Mouse (Mus musculus) liver, embryonic 13.5 days (tissue): Measurements from ENCODE around the gene Gpr173. TPM values are rescaled to one million over a fixed set of nuclear protein-coding genes. Genes with fewer than 3 reads are reported as not detected.

Experiments
- ATAC-seq: fragments of 200-750 bp; cut with Nextera tagmentation; 2 replicates; pipeline ENCODE4 v1.8.0; 2017; ENCODE audit warnings: low read depth, mild to moderate bottlenecking, moderate number of reproducible peaks, moderate library complexity
- DNase-seq: peaks from one replicate; pipeline ENCODE4 v3.0.0; 2022
- H3K27ac ChIP-seq: fragments of 300-500 bp; sonication (generic); 2 replicates; pipeline ENCODE4 v1.5.1; 2015; ENCODE audit warnings: moderate library complexity, mild to moderate bottlenecking, inconsistent platforms
- H3K27me3 ChIP-seq: fragments of 300-500 bp; sonication (generic); 2 replicates; pipeline ENCODE4 v1.6.1; 2015; ENCODE audit warnings: mild to moderate bottlenecking, inconsistent platforms
- H3K36me3 ChIP-seq: fragments of 300-500 bp; sonication (generic); 2 replicates; pipeline ENCODE4 v1.6.1; 2015; ENCODE audit warnings: mild to moderate bottlenecking, inconsistent platforms
- H3K4me1 ChIP-seq: fragments of 300-500 bp; sonication (generic); replicated peaks from 2 replicates; pipeline ENCODE4 v1.6.1; 2015; ENCODE audit warnings: inconsistent platforms
- H3K4me2 ChIP-seq: fragments of 300-500 bp; sonication (generic); 2 replicates; pipeline ENCODE4 v1.6.1; 2015; ENCODE audit warnings: inconsistent platforms, mild to moderate bottlenecking, moderate library complexity
- H3K4me3 ChIP-seq: fragments of 300-500 bp; sonication (generic); replicated peaks from 2 replicates; pipeline ENCODE4 v1.5.1; 2015; ENCODE audit warnings: mild to moderate bottlenecking, inconsistent platforms
- H3K9ac ChIP-seq: fragments of 300-500 bp; sonication (generic); 2 replicates; pipeline ENCODE4 v1.6.1; 2015; ENCODE audit warnings: mild to moderate bottlenecking, inconsistent platforms
- H3K9me3 ChIP-seq: fragments of 300-500 bp; sonication (generic); replicated peaks from 2 replicates; pipeline ENCODE4 v1.6.1; 2016; ENCODE audit warnings: inconsistent platforms
- WGBS: fragments of 180-500 bp; shearing (Covaris S2); methylation state at CpG from one replicate; pipeline ENCODE4 v1.1.7; 2015; ENCODE audit not compliant: insufficient replicate concordance; 5-methylcytosine and 5-hydroxymethylcytosine counted together
- polyA plus RNA-seq: library from polyadenylated mRNA; unstranded; fragments of >200 nt; fragmentation: Nextera tagmentation; extraction: Ambion mirVana; gene quantifications from 2 replicates; pipeline ENCODE4 v1.2.1, GENCODE M21; 2015

Gpr173 gene
- 0.17 and 0.24 TPM in 2 replicates for polyA plus RNA-seq

- no peak within 1 kb of the TSS for H3K27ac ChIP-seq
- no peak within 1 kb of the TSS for H3K9ac ChIP-seq
- H3K27me3 ChIP-seq, result peaks cover 35% of the 10 kb centered on the region
- no peaks in the 10 kb centered on the region for H3K9me3 ChIP-seq
- H3K36me3 ChIP-seq, result no peaks in the 10 kb centered on the region
- peak; percentile 63; the same call in 1 of the 2 replicates for ATAC-seq
- H3K4me3 ChIP-seq, result peak within 1 kb of the TSS; percentile 30
- 16% methylated on average over 20 of the region's 24 CpGs for WGBS
- H3K4me2 ChIP-seq, result peak within 1 kb of the TSS; percentile 25
- H3K4me1 ChIP-seq, result no peaks in the 10 kb centered on the region
- no peak for DNase-seq
Observed at GRCm38 (mm10) chrX:152368397-152369273, at the start of gene Gpr173. TSS of gene Gpr173 (minus strand) at chrX:152368704.

GRCm38 (mm10) chrX:152403251-152403650 is 34.7 kb upstream of the Gpr173 start:
- 38% methylated on average over 1 of the region's 1 CpGs for WGBS
- H3K4me3 ChIP-seq, result no peak overlapping the region

GRCm38 (mm10) chrX:152400096-152400495 is 31.6 kb upstream of the Gpr173 start:
- ATAC-seq (no peak), DNase-seq (no peak)
- H3K9ac ChIP-seq, result no peak overlapping the region
- H3K27me3 ChIP-seq, result peaks cover 13% of the 10 kb centered on the region; the same call in 1 of the 2 replicates
- no peak overlapping the region for H3K4me3 ChIP-seq
- H3K9me3 ChIP-seq, result no peaks in the 10 kb centered on the region
- H3K4me2 ChIP-seq, result no peak overlapping the region
- H3K4me1 ChIP-seq, result no peaks in the 10 kb centered on the region
- H3K36me3 ChIP-seq, result no peaks in the 10 kb centered on the region
- 56% methylated on average over 2 of the region's 2 CpGs for whole genome bisulfite sequencing
- H3K27ac ChIP-seq, result no peak overlapping the region

More at GRCm38 (mm10) chrX:152403251-152403650, 34.7 kb upstream of the Gpr173 start:
- Histone ChIP-seq H3K9ac (no peak overlapping the region), H3K4me1 (no peaks in the 10 kb centered on the region), H3K4me2 (no peak overlapping the region), H3K27ac (no peak overlapping the region), H3K36me3 (no peaks in the 10 kb centered on the region), H3K9me3 (no peaks in the 10 kb centered on the region), H3K27me3 (peaks cover 17% of the 10 kb centered on the region; the same call in 1 of the 2 replicates)
- DNase-seq (no peak), ATAC-seq (peak; percentile 29; the same call in 1 of the 2 replicates)

GRCm38 (mm10) chrX:152368054-152368396 is 479 bp downstream of the Gpr173 start:
- H3K27me3 ChIP-seq, result peaks cover 33% of the 10 kb centered on the region
- peak overlapping the region; percentile 25 for H3K4me2 ChIP-seq
- H3K9me3 ChIP-seq, result no peaks in the 10 kb centered on the region
- H3K36me3 ChIP-seq, result no peaks in the 10 kb centered on the region
- H3K4me1 ChIP-seq, result no peaks in the 10 kb centered on the region
- DNase-seq, result no peak
- H3K27ac ChIP-seq, result no peak overlapping the region
- ATAC-seq, result no peak
- WGBS, result 25% methylated on average over 3 of the region's 4 CpGs
- peak overlapping the region; percentile 30 for H3K4me3 ChIP-seq
- no peak overlapping the region for H3K9ac ChIP-seq

GRCm38 (mm10) chrX:152366418-152366817 is 2.1 kb downstream of the Gpr173 start:
- Histone ChIP-seq H3K9ac (no peak overlapping the region), H3K27ac (no peak overlapping the region), H3K4me3 (no peak overlapping the region), H3K9me3 (no peaks in the 10 kb centered on the region), H3K27me3 (peaks cover 33% of the 10 kb centered on the region), H3K36me3 (no peaks in the 10 kb centered on the region), H3K4me2 (no peak overlapping the region), H3K4me1 (no peaks in the 10 kb centered on the region)
- 43% methylated on average over 2 of the region's 2 CpGs for WGBS
- DNase-seq (no peak), ATAC-seq (no peak)

DNA sequence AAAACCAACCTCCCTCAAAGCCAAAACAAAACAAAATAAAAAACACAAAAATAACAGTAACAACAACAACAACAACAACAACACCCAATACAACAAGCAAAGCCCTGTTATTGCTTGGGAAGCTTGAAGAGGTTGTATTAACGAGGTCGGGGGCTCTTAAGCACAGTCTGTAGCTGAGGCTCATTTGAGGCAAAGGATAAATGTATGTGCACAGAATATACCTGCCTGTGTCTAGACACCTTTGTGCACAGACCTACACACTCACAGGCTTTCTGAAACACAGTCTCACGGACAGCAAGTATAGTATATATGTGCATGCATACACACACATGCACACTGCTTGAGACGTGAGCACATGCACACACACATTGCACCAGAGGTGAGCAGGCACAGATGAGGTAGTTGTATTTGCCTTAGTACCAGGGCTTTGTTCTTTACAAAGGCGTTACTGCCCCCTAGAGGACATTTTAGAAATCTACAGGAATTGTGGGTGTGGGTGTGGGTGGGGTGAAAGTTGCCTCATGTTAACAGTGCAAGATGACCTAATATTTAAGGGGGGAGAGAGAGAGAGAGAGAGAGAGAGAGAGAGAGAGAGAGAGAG is 15.9 kb downstream of the Gpr173 start:
- WGBS, result 17% methylated on average over 5 of the region's 5 CpGs
- DNase-seq (peak; percentile 29), ATAC-seq (peak; percentile 54)
- Histone ChIP-seq H3K4me3 (no peak overlapping the region), H3K9me3 (no peaks in the 10 kb centered on the region), H3K27me3 (peaks cover 8% of the 10 kb centered on the region; the same call in 1 of the 2 replicates), H3K27ac (no peak overlapping the region), H3K4me1 (no peaks in the 10 kb centered on the region), H3K36me3 (no peaks in the 10 kb centered on the region), H3K4me2 (no peak overlapping the region), H3K9ac (no peak overlapping the region)

DNA sequence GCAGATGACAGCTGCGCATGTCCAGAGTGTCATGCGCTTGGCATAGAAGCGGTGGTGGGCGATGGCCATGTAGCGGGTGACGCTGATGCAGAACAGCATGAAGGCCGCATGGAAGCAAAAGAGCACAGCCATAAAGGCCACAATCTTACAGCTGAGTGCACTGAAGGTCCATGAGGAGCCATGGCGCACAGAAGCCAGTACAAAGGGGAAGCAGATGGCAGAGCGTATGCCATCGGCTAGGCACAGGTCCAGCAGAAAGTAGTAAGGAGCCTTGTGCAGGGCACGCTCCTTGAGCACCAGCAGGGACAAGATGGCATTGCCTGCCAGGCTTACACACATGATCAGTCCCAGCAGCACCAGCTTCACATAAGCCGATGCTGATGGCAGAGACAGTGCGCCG is 21.5 kb downstream of the Gpr173 start:
- Histone ChIP-seq H3K36me3 (no peaks in the 10 kb centered on the region), H3K4me2 (no peak overlapping the region), H3K27ac (no peak overlapping the region), H3K27me3 (peaks cover 40% of the 10 kb centered on the region; the same call in 1 of the 2 replicates), H3K4me3 (no peak overlapping the region), H3K9ac (no peak overlapping the region), H3K4me1 (no peaks in the 10 kb centered on the region), H3K9me3 (no peaks in the 10 kb centered on the region)
- 87% methylated on average over 14 of the region's 14 CpGs for WGBS
- ATAC-seq (no peak), DNase-seq (no peak)

DNA sequence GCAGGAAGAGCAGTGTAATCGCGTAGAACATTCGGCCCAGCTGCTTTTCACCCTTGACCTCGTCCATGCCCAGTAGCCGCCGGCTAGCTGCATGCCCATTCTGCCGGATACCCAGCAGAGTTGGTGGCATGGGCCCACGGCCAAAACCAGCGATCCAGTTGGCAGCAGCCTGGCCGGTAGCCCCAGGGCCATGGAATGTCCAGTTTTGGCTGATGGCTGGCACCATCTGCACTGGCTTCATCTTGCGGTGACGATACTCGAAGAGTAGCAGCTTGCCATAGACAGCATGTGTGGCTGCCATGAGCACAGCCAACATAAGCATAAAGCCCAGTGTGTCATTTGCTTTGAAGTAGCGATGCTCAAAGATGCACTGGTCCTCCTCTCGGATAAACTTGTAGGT is 21.9 kb downstream of the Gpr173 start:
- WGBS, result 83% methylated on average over 15 of the region's 15 CpGs

GRCm38 (mm10) chrX:152342903-152343302 is 25.6 kb downstream of the Gpr173 start:
- H3K27me3 ChIP-seq, result peaks cover 32% of the 10 kb centered on the region; the same call in 1 of the 2 replicates
- no peaks in the 10 kb centered on the region for H3K9me3 ChIP-seq
- 0 out of 2 replicates have a peak overlapping the region, but pooled peaks have one; percentile 59 for H3K27ac ChIP-seq
- H3K4me1 ChIP-seq, result peaks cover 7% of the 10 kb centered on the region; the same call in 1 of the 2 replicates
- peak overlapping the region; percentile 81 for H3K4me2 ChIP-seq
- DNase-seq (no peak), ATAC-seq (no peak)
- H3K9ac ChIP-seq, result peak overlapping the region; percentile 50
- H3K36me3 ChIP-seq, result 0 out of 2 replicates have a peak, but pooled peaks cover 2% of the 10 kb centered on the region
- 25% methylated on average over 6 of the region's 6 CpGs for WGBS
- H3K4me3 ChIP-seq, result peak overlapping the region; percentile 66

More for the DNA sequence above, 21.9 kb downstream of the Gpr173 start:
- DNase-seq (no peak), ATAC-seq (no peak)
- H3K4me2 ChIP-seq, result no peak overlapping the region
- H3K4me3 ChIP-seq, result no peak overlapping the region
- no peak overlapping the region for H3K9ac ChIP-seq
- peaks cover 40% of the 10 kb centered on the region; the same call in 1 of the 2 replicates for H3K27me3 ChIP-seq
- H3K27ac ChIP-seq, result no peak overlapping the region
- no peaks in the 10 kb centered on the region for H3K9me3 ChIP-seq
- H3K4me1 ChIP-seq, result no peaks in the 10 kb centered on the region
- H3K36me3 ChIP-seq, result no peaks in the 10 kb centered on the region

DNA sequence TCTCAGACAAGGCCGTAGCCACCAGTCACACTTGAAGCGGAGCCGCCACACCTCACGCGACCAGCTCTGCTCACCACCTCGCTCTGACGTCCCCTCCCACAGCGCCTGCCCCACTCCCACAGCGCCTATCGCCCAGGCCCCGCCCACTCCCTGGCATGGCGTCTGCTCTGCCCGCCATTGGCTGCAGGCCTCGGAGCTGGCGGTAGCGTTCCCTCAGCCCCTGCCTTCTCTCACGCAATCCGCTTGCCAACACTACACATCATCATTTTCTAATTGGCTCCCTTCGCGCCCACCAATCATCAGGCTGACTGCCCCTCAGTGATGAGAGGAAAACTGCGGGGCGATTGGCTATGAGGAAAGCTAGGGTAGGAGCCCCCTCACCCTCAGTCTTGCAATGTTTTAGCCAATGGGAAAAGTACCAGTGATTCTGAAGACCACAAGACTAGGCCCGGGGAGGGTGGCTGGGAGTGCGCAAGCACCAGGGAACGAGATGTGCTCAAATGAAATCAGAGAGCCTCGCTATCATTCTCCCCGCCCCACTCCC is 26.1 kb downstream of the Gpr173 start, which contains the start of gene Tspyl2:
Gene Tspyl2 (minus strand): TSS at position 68 of the 544 bp plus-strand sequence.
- H3K9ac ChIP-seq, result peak within 1 kb of the TSS; percentile 76
- peak within 1 kb of the TSS; percentile 59 for H3K27ac ChIP-seq
- 0 out of 2 replicates have a peak, but pooled peaks cover 2% of the 10 kb centered on the region for H3K36me3 ChIP-seq
- peak within 1 kb of the TSS; percentile 81 for H3K4me2 ChIP-seq
- peak; percentile 98 for ATAC-seq
- DNase-seq, result peak; percentile 87
- no peaks in the 10 kb centered on the region for H3K9me3 ChIP-seq
- H3K4me3 ChIP-seq, result peak within 1 kb of the TSS; percentile 66
- peaks cover 7% of the 10 kb centered on the region; the same call in 1 of the 2 replicates for H3K4me1 ChIP-seq
- peaks cover 30% of the 10 kb centered on the region; the same call in 1 of the 2 replicates for H3K27me3 ChIP-seq
- WGBS, result 9% methylated on average over 17 of the region's 27 CpGs

DNA sequence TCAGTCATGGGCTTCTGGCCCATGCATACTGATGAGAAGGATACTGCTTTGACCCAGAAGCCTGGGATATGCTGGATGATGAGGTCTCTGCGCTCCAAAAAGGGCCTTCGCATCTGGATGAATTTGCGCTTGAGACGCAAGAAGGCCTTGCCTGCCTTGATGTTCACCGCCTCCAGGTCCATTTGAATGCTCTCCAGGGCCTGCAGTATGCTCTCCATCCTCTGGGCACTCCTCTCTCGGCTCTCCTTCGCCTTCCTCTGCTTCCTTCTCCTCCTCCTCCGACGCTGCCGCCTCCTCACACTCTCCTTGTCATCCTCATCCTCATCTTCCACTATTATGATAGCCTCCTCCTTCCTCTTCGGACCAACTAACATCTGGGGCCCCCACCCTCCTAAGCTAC is 27.0 kb downstream of the Gpr173 start:
- Histone ChIP-seq H3K27ac (no peak overlapping the region), H3K9ac (peak overlapping the region; percentile 76), H3K36me3 (0 out of 2 replicates have a peak, but pooled peaks cover 2% of the 10 kb centered on the region), H3K4me3 (peak overlapping the region; percentile 66), H3K9me3 (no peaks in the 10 kb centered on the region), H3K27me3 (peaks cover 31% of the 10 kb centered on the region; the same call in 1 of the 2 replicates), H3K4me2 (peak overlapping the region; percentile 81), H3K4me1 (peaks cover 13% of the 10 kb centered on the region)
- WGBS, result 32% methylated on average over 11 of the region's 11 CpGs
- DNase-seq (peak; percentile 3), ATAC-seq (no peak)
